Mouse (Mus musculus): ENCODE data around the gene Styk1.
A peak's percentile ranks its signal among the peaks of the same experiment; 100 is the strongest.

Styk1 gene

DNA sequence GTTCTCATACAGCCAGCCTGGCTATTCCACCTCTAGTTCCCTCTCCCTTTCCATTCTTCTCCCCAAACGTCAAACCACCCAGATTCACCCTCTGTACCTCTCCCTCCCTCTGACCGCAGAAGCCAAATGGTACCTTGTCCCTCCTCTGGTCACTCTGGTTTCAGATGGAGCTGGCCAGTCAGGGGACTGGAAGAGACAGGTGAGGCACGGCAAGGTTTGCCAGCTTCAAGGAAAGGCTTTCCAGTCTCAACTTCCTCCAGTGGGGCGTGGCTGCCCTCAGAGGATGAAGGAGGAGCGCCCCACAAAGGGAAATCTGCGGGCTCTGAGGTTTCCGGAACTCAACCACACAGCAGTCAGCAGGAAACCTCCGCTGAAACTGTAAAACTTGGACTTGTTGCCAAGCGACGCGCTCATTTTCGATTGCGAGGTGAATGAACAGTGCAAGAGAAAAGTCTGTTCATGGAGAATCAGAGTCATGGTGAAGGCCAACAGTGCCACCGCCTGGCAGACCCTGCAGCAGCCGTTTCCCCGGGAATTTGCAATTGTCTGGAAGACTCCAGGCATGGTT lies at the start of gene Styk1:
Gene Styk1 (minus strand): TSS at position 246 of the 568 bp plus-strand sequence.
- peak; percentile 85 for DNase-seq (ENCODE audit: low read depth, low spot score)

DNA sequence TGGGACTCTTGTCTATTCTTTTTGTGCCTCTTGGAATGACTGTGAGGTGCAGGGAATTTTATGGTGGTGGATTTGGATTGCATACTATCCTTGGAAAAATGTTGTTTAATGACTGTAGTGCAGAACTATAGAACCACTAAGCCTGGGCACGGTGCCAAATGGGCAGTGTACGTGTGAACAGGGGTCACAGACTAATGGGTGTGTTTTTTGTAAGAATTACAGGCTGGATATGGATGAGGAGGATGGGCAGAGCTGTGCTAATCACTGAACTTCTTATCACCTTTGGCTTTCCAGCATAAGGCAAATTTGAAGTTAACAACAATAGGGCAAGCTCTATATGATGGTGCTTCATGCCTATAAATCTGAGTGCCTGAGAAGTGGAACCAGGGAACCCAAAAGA lies 49.6 kb upstream of the Styk1 start:
- no peak for DNase-seq (ENCODE audit: low read depth, low spot score)

DNA sequence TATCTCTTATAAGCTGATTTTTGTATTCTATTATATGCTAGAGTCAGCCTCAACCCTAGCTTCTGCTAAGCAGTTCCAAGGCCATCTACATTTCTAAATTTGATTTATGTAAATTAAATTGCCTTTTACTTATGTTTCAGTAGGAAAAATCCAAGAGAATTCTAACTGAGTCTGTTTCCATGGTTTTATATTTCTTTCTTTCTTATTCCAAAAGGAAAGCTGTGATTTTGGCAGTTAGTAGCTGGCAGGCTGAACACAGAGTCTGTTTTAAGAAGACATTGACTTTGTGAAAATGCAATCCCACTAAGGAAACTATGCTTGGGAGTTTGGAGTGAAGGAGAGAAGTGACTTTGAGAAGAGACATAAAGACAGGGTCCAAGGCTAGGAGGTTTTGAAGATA lies 49.2 kb upstream of the Styk1 start:
- DNase-seq (ENCODE audit: low read depth, low spot score), result no peak

DNA sequence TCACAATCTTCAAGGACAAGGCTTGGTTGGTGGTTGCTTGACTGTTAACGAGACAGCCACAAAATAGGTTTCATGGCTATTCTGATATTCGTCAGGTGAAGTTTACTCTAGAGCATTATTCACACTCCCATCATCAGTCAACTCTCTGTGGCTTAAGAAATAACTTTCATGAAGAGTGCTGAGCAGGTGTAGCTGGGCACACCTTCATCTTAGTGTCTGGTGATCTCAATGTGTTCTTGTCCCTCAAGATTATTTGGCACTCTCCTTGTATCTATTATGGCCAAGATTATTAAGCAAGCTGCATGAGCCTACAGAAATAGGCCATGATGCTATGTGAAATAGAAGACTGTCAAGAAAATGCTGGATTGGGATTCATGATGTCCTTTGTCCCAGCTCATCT lies 47.9 kb upstream of the Styk1 start:
- DNase-seq (ENCODE audit: low read depth, low spot score), result no peak

DNA sequence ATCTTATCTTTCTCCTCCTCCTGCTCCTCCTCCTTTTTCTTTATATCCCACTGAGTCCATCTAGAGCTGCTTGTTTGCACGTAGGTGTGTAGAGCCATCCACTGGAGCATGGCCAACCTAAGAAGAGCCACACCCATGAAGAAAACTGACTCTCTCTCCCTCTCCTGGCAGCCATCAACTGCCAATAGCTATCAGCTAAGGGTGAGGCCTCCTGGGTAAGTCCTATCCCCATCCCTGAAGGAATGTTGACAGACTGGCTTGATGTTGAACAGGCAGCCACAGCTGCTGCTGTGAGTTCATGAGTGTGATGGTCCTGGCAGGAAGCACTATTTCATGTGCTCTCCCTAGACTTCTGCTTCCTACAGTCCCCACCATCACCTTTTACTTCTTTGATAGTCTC lies 43.3 kb upstream of the Styk1 start:
- DNase-seq (ENCODE audit: low read depth, low spot score), result no peak

DNA sequence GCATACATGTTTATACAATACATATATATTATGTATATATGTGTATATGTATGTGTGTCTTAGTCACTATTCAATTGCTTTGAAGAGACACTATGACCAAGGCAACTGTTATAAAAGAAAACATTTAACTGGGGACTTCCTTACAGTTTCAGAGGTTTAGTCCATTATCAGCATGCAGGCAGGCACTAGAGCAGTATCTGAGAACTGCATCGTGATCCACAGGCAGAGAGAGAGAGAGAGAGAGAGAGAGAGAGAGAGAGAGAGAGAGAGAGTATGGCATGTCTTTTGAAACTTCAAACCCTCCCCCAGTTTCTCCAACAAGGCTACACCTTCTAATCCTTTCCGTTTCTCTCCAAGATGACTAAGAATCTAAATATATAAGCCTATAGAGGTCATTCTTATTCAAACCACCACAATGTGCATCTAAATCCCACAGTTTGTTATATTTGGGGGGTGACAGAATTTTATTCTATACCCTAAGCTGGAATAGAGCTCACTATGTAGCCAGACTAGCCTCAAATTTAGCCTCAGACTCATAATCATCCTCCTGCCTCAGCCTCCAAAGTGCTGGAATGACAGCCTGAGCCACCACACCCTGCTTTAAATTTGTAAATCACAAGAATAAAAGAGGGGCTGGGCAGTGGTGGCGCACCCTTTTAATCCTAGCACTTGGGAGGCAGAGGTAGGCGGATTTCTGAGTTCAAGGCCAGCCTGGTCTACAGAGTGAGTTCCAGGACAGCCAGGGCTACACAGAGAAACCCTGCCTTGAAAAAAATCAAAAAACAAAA lies 40.7 kb upstream of the Styk1 start:
- no peak for DNase-seq (ENCODE audit: low read depth, low spot score)

DNA sequence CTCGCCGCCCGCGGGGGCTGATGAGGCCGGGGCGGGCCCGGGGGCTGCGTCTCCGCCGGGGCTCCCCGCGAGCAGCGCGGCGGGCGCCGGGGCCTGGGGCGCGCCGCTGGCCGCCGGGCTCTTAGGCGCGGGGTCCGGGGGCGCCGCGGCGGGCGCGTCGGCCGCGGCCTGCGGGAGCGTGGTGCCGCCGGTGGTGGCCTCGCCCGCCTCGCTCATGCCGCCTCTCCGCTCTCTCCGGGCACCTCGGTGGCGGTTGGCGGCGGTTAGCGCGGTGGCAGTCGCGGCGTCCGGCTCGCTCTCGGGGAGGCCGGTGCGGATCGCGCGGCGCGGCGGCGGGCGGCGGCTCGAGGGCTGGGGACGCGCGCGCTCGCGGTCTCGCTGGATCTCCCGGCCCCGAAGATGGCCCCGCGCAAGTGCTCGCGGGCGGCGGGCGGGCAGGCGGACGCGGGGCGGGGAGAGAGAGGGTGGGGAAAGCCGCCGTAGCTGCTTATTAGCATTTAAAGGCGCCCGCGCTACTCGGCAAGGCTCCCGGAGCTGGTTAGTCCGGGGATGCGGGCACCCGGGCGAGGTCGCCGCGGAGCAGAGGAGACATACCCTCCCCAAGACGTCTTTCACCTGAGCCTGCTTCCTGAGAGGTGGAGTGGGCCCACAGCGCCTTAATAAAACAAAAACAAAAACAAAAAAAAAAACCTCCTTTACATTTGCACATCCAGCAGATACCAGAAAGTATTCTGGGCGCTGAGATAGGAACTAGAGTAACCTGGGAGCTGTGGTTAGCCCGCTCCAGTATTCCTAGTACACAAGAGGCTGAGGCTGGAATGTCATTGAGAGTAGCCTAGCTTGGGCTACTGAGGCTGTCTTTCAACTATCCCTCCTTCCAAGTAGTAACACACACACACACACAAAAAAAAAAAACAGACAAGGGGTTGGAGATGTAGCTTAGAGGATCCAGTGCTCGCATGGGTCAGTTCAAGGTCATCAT lies 34.9 kb upstream of the Styk1 start, which contains the start of gene Ybx3:
Gene Ybx3 (minus strand): TSS at position 437 of the 982 bp plus-strand sequence.
- peak; percentile 44 for DNase-seq (ENCODE audit: low read depth, low spot score)

DNA sequence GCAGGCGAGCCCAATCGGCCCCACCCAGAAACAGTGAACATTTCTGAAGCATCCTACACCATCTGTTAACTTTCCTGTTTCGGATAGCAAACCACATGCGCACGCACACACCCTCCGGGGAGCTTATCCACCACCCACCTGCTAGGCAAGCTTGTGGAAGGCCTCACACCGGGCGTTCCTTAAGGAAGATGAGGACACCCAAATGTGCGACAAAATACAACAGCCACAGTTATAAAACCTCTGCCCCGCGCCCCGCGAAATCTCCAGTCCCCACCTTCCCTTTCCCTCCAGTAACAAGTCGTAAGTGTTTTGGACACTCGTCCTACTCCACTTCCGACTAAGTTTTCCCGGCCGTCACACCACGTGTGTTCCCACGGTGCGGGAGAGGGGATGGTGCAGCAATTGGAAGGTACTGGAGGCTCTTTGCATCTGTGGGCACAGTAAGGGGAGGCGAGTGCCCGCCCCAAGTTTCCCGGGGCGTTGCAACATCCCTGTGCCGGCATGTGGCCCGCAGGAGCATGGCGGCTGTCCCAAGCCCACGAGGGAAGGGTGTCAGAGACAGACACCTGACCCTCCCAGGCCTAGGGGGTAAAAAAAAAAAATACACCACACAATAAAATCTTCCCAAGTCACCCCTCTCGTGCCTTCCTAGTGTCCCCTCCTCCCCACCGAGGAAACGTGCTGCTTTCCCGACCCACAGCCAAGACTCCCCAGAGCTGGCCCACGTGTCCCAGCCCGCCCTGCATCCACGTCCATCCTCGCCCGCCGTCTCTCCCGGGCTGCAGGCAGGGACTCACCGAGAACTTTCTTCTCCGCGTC lies 34.0 kb upstream of the Styk1 start:
- DNase-seq (ENCODE audit: low read depth, low spot score), result peak; percentile 50

GRCm38 (mm10) chr6:131386416-131387019 lies 33.1 kb upstream of the Styk1 start:
- DNase-seq (ENCODE audit: low read depth, low spot score), result no peak

DNA sequence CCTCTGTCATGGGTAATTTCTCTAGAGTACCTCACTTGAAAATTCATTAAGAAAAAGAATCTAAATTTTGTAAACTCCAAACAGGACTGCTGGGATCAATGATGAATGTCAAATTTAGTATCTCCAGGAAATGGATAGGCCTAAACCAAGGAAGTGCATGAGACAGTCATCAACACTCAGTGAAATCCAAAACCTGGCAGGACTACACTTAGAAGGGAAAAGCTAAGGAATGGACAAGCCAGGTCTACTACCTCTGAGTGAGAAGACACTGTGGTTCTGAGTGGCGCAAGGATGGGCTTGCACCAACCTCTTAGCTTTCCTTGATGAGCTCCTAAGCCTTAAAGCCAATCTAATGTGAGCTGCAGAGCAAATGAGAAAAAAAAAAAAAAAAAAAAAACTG lies 32.1 kb upstream of the Styk1 start:
- DNase-seq (ENCODE audit: low read depth, low spot score), result no peak

DNA sequence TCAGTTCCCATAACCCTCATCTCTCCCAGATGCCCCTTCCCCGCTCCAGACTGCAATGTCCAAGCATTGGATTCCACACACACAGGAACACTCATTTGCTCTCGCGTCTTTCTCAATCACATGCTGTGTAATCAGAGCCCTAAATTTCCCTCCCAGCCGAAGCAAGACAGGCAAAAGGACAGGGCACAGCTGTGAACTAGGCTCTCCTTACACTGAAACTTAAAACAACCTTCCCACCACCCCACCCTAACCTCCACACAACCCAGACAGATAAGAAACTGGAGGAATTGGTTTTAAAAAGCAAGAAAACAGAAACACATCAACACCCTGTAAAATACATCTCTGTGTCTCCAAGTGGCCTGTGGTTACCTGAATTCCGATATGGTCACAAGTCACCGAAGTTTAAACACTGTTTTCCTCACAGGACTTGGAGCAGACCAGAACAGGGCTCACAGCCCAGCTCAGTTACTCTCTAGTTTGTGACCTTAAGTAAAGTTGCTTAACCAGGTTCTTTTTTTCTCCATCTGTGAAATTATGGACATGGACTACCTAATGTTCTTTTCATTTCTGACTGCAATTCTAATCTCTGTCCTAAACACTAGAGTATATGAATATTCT lies 30.4 kb upstream of the Styk1 start:
- no peak for DNase-seq (ENCODE audit: low read depth, low spot score)

GRCm38 (mm10) chr6:131382984-131383337 lies 29.6 kb upstream of the Styk1 start:
- DNase-seq (ENCODE audit: low read depth, low spot score), result no peak

GRCm38 (mm10) chr6:131382232-131382983 lies 29.0 kb upstream of the Styk1 start:
- no peak for DNase-seq (ENCODE audit: low read depth, low spot score)

GRCm38 (mm10) chr6:131378858-131379428 lies 25.5 kb upstream of the Styk1 start:
- no peak for DNase-seq (ENCODE audit: low read depth, low spot score)

- DNase-seq (ENCODE audit: low read depth, low spot score), result no peak
These were observed 24.0 kb upstream of the Styk1 start for GRCm38 (mm10) chr6:131377378-131377777.

- DNase-seq (ENCODE audit: low read depth, low spot score), result no peak
These were observed 21.4 kb upstream of the Styk1 start for GRCm38 (mm10) chr6:131374594-131375340.

DNA sequence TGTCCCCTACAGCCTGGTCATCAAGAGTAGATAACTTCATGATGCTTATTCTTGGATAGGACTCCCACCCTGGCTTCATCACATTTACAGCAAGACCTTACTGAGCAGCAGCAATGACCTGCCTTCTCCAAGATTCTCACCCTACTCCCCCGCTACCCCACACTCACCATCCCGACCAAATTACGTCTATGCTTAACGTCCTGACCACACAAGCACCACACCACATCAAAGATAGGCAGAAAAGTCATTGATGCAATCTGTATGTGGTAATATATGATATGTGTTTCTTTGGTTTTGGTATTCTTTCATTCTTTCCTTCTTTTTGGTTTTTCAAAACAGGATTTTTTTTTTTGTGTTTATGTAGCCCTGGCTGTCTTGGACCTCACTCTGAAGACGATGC lies 19.8 kb upstream of the Styk1 start:
- DNase-seq (ENCODE audit: low read depth, low spot score), result no peak

GRCm38 (mm10) chr6:131370767-131371166 lies 17.4 kb upstream of the Styk1 start:
- no peak for DNase-seq (ENCODE audit: low read depth, low spot score)

Measured in forelimb bud, embryonic 11.5 days (tissue).